Mouse (Mus musculus) testis, postnatal 10 days (tissue): ENCODE results near the gene Pitx2.
A peak's percentile ranks its signal among the peaks of the same experiment; 100 is the strongest.

Experiments
- DNase-seq: peaks from one replicate; pipeline ENCODE4 v3.0.0; 2021; ENCODE audit warnings: low spot score

The Pitx2 gene

DNA sequence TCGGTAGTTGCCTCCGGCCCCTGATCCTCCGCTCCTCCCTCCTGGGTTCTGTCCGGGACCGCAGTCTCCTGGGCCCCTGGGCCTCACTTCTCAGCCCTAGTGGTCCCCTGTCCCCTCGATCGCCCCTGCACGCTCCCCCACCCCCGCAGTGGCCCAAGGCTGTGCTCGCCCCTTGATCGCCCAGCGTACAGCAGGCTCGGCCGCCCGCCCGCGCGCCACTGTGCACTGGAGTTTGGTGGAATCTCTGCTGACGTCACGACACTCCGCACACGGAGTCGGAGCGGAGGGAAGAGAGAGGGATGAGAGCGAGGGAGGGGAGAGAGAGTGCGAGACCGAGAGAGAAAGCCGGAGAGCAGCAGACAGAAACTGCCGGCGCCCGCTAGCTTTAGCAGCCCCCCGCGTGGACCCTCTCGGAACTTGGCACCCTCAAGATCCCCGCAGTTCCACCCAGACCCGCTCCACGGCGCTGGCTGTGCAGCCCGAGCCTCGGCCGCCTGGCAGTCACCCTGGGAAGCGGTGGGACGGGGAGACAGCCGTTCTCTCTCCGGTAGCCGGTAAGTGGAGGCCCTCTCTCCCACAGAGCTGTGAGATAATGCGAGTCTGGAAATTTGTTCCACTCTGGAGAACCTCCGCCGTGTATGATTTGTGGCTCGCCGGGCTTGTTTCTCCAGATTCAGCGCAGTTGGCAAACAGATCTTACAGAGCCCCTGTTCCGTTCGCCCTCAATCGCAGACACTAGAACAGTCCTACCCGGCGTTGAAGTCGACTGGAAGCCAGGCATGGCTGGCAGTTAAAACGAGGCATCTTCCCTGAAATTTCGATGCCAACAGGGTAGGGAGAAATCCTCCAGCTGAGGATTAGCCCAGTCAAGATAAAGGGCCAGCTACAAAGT lies at the start of gene Pitx2:
TSS of gene Pitx2 (plus strand) at position 270 of the 892 bp plus-strand sequence.
- peak; percentile 55 for DNase-seq

DNA sequence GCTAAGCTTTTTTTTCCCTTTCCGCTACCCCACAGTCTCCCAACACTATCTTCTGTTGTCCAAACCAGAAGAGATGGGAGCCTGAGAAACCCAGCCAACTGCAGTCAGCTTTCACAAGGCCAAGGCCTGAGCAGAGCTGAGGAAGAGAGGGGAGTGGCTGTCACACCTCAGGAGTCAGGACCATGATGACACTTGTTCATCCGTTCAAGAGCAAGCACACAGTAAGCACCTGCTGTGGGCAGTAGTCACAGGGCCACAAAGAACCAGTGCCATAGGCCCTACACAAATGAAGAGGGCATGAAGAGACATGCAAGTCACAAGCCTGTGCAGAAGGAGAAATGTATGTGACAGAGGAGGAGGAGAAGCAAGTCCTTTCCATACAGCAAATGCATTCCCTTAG lies 49.7 kb upstream of the Pitx2 start:
- DNase-seq, result no peak

DNA sequence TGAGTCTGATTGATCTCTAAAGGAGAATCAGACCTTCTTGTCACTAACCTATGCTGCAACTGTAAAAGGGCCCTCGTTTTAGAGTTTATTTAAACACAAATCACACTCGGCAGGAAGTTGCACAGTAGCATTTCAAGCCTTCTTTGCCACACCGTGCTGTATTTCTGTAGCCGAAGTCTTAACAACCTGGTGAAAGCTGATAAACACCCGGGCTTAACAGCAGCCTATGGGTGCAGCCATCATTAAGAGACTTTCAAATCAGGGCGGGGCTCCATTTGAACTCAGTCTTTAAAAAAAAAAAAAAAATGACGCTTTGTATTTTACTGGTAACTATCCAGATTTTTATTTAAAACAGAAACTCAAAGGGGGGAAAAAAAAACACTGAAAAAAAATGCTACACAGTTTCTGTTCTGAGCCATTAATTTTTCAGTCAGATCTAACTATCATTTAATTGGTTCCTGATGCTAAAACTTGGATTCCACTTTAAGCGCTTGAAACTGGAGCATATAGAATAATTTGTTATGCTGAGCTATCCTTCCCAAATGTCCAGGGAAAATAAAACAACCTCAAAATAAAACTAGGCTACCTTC lies 48.5 kb upstream of the Pitx2 start:
- no peak for DNase-seq

GRCm38 (mm10) chr3:129158812-129159370 lies 40.8 kb upstream of the Pitx2 start:
- DNase-seq, result no peak

GRCm38 (mm10) chr3:129161333-129162035 lies 38.2 kb upstream of the Pitx2 start:
- no peak for DNase-seq

DNA sequence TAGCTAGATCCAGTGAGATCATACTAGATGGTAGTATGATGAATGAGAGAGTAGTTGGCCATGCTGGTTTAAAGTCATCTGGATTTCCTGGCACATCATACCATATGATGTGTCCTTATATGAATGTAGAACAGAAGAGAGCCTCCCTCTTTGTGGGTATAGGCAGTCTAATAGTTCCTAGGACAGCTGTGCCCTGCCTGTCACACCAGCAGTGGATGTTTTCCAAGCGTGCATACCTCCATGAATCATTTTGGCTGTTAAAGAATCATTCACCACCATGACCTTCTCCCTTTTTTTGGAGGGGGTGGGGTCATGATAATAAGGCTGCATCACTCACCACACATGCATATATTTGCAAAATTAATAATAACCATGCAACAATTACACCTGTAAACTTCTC lies 35.4 kb upstream of the Pitx2 start:
- no peak for DNase-seq

- no peak for DNase-seq
These were observed 34.0 kb upstream of the Pitx2 start for GRCm38 (mm10) chr3:129165715-129166114.

DNA sequence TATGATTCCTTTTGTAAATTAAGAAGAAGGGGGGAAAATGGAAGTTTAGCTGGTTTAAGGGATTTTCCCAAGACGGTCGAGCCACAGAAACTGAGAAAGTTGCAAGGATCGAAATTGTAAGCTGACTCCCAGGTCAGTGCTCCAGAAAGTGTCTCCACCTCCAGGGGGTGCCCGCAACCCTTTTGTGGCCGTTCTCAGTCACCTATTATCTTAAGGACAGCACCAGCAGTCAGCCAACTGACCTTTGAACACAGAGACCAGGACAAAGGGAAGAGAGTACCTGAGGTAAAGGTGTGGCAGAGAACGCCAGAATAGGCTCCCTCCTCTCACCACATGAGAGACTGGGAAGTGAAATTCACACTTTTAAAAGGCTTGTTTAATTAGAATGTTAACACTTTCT lies 33.0 kb upstream of the Pitx2 start:
- no peak for DNase-seq

DNA sequence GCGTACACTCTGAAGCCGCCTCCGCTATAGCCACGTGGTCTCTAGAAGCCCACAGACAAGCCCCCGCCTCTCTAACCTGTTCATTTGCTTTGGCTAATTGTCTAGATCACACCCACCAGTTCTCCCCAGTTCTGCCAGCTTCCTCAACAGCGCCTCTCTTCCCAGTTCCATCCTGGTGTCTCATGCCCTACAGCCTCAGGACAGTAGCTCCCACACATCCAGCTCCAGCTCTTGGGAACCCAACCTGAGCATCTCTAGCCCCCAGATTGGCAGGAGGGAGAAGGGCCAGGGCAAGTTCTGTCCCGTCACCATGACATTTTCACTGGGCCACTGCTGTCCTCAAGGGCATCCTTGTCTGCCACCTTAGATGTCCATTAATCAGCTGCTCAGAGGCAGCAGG lies 29.3 kb upstream of the Pitx2 start:
- DNase-seq, result no peak

DNA sequence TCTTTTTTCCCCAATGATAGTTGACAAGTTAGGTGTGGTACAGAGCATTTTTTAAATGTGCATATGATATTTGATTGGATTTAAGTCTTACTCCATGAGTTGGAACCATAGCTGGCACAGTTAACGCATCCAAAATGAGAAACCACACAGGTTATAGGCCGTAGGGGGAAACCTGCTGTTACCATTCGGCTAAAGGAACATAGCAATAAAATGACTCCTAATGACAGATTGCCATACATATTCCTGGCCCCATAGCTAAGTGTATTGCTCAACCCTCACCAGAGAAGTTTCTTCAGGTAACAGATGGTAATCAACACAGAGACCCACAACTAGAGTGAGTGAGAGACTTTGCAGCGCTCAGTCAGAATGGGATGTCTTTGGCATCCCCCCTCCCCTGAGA lies 27.9 kb upstream of the Pitx2 start:
- DNase-seq, result no peak

- no peak for DNase-seq
These were observed 5.2 kb upstream of the Pitx2 start for GRCm38 (mm10) chr3:129194436-129194835.

DNA sequence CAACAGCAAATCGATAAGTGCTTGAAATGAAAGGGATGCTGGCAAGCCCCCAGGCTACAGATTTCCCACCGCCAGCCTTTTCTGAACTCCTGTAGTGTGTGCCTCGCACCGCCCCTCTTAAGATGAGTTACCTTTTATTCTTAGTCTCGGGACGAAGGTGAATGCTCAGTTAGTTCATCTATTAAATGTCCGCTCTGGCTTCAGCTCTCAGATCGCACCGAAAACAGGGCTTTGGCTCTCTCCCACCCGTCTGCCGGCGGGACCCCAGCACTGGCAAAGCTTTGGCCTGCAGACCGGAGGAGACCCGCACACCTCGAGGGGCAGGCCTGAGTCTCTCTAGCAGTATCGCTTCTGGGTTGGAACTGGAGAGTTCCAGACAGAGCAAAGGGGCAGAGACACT lies 4.6 kb upstream of the Pitx2 start:
- no peak for DNase-seq

GRCm38 (mm10) chr3:129195816-129196549 lies 3.7 kb upstream of the Pitx2 start:
- no peak for DNase-seq

- no peak for DNase-seq
These were observed 3.1 kb upstream of the Pitx2 start for GRCm38 (mm10) chr3:129196550-129196919.

DNA sequence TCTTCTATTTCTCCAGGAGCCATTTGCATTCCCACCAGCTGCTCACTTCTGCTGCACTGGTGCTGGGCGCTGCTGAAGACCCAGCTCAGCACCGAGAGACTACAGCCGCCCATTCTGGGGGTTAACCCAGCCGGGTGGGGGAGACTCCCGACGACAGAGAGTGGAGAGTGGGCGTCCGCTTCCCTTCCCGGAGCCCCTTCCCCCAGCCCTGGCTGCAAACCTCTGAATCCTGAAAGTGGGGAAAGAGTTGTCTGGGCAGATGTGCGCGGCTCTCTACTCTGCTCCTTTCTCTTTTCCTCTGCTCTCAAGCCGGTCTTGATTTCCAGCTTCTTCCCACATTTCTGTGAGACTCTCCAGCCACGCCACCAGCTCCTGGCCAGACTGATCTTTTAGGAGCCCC lies 2.6 kb upstream of the Pitx2 start:
- DNase-seq, result no peak

DNA sequence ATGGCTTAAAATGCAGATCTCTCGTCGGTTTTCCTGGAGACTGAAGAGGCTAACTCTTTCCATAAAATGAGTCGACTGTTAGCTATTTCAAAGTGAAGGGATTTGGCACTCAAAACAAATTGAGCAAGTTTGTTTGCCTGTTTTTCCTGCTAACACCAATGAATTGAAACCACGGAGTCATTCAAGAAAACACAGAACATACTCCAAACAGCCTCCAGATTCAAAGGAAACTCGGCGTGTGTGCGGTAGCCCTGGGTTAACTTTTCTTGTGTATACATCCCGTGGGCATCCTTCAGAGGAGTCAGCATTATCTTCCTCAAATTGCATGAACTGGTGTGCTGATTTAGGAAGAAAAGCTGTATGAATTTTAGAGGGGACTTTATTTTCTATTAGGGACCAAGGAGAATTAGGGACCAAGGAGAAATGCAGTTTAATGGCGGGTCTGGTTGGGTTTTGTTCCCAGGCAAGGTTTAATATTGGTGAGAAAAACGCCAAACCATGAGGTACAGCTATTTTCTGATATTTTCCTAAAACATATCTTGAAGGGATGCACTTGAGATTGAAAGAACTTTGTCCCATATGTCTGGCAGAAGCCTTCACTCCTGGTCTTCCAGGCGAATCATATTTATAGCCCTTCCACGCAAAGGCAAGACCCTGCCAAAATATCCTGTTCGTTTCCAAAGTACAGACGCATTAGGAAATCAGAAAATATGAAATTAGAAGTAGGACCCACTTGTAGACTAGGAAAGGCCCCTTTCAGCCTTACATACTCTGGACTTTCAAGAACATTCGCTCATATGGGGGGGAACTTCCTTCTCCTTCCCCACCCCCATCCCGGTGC lies 1.7 kb upstream of the Pitx2 start:
- DNase-seq, result no peak

GRCm38 (mm10) chr3:129198627-129198903 lies 1.1 kb upstream of the Pitx2 start:
- no peak for DNase-seq

- DNase-seq, result no peak
These were observed 494 bp upstream of the Pitx2 start for GRCm38 (mm10) chr3:129199160-129199608.

- no peak for DNase-seq
These were observed 818 bp downstream of the Pitx2 start for GRCm38 (mm10) chr3:129200501-129200890.

DNA sequence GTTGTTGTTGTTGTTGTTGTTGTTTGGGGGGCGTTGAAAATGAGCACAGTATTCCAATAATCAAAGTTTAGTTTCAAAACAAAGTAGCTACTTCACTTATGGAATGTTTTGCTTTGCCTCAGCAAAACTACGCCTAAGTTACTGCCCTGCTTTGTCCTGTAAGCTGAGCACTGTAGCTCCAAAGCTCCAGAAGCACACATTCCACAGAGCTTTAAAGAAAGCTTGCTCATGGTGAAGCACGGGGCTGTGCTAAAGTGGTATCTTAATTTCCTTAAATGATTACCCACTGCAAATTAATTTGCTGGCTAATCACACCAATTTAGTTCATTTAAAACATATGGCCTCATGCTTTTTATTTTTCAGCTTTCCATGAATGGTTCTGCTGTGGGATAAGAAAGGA lies 1.5 kb downstream of the Pitx2 start:
- no peak for DNase-seq

DNA sequence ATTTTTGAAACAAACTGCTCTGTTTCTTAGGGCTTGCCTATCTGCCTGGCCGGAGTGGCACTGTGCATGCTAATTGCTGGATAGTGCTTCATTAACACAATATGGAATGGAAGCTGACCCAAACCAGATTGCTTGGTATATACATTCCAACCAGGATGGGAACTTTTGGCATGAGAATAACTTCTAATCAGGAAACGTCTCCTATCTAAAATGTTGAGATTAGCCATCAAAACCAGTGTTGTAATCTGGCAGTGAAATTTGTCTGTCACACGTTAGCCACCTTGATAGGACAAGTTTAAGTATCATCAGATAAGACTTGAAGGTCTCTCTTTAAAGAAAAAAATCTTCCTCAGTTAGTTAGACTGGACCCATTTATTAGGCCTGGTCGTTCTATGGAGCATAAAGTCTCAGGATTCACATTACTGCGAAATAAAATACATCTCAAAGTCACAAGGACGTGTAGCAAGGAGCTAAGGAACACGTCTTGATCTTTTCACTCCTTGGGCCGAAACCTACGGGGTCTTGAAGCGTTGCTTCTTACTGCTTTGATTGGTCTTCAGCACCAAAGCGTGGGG lies 2.1 kb downstream of the Pitx2 start:
- DNase-seq, result no peak
